Mouse (Mus musculus): ENCODE results near the gene Aldh5a1. TPM values are rescaled to one million over a fixed set of nuclear protein-coding genes. Genes with fewer than 3 reads are reported as not detected.

Gene Aldh5a1
- polyA plus RNA-seq, 1 experiment from 2014 or later, result 2.5 TPM

GRCm38 (mm10) chr13:24933199-24933598, 4.3 kb downstream of the Aldh5a1 start:
- Histone ChIP-seq H3K4me1 (replicated peaks) (peaks cover 25% of the 10 kb centered on the region), H3K9ac (no peak overlapping the region), H3K27me3 (peaks cover 32% of the 10 kb centered on the region), H3K4me2 (no peak overlapping the region), H3K27ac (no peak overlapping the region), H3K36me3 (no peaks in the 10 kb centered on the region), H3K9me3 (replicated peaks) (no peaks in the 10 kb centered on the region), H3K4me3 (replicated peaks) (no peak overlapping the region)
- WGBS (ENCODE audit: insufficient replicate concordance), result 23% methylated on average over 7 of the region's 7 CpGs
- ATAC-seq (ENCODE audit: low read depth) (peak; percentile 65), DNase-seq (peak; percentile 14)

GRCm38 (mm10) chr13:24930591-24930990, 6.9 kb downstream of the Aldh5a1 start:
- Histone ChIP-seq H3K4me1 (replicated peaks) (peaks cover 10% of the 10 kb centered on the region), H3K4me2 (no peak overlapping the region), H3K9me3 (replicated peaks) (no peaks in the 10 kb centered on the region), H3K27ac (no peak overlapping the region), H3K9ac (no peak overlapping the region), H3K27me3 (peaks cover 6% of the 10 kb centered on the region), H3K36me3 (no peaks in the 10 kb centered on the region), H3K4me3 (replicated peaks) (no peak overlapping the region)
- ATAC-seq (ENCODE audit: low read depth) (no peak), DNase-seq (no peak)

GRCm38 (mm10) chr13:24923991-24924390, 13.5 kb downstream of the Aldh5a1 start:
- 67% methylated on average over 5 of the region's 5 CpGs for WGBS (ENCODE audit: insufficient replicate concordance)
- ATAC-seq (ENCODE audit: low read depth), result no peak

GRCm38 (mm10) chr13:24921281-24921680, 16.2 kb downstream of the Aldh5a1 start:
- ATAC-seq (ENCODE audit: low read depth) (no peak), DNase-seq (no peak)
- Histone ChIP-seq H3K9ac (no peak overlapping the region), H3K4me2 (no peak overlapping the region), H3K27me3 (no peaks in the 10 kb centered on the region), H3K4me1 (replicated peaks) (no peaks in the 10 kb centered on the region), H3K9me3 (replicated peaks) (no peaks in the 10 kb centered on the region), H3K27ac (no peak overlapping the region), H3K4me3 (replicated peaks) (no peak overlapping the region), H3K36me3 (0 out of 2 replicates have a peak, but pooled peaks cover 4% of the 10 kb centered on the region)
- WGBS (ENCODE audit: insufficient replicate concordance), result 63% methylated on average over 6 of the region's 6 CpGs

More at GRCm38 (mm10) chr13:24923991-24924390, 13.5 kb downstream of the Aldh5a1 start:
- no peak for DNase-seq
- no peak overlapping the region for H3K9ac ChIP-seq
- H3K4me2 ChIP-seq, result no peak overlapping the region
- no peaks in the 10 kb centered on the region for H3K27me3 ChIP-seq
- no peaks in the 10 kb centered on the region for H3K36me3 ChIP-seq
- H3K4me1 ChIP-seq (replicated peaks), result no peaks in the 10 kb centered on the region
- no peak overlapping the region for H3K27ac ChIP-seq
- no peaks in the 10 kb centered on the region for H3K9me3 ChIP-seq (replicated peaks)
- no peak overlapping the region for H3K4me3 ChIP-seq (replicated peaks)

GRCm38 (mm10) chr13:24920333-24920977, 17.0 kb downstream of the Aldh5a1 start:
- no peak overlapping the region for H3K4me2 ChIP-seq
- no peaks in the 10 kb centered on the region for H3K9me3 ChIP-seq (replicated peaks)
- no peaks in the 10 kb centered on the region for H3K27me3 ChIP-seq
- WGBS (ENCODE audit: insufficient replicate concordance), result 14% methylated on average over 5 of the region's 5 CpGs
- H3K27ac ChIP-seq, result no peak overlapping the region
- 0 out of 2 replicates have a peak, but pooled peaks cover 4% of the 10 kb centered on the region for H3K36me3 ChIP-seq
- H3K9ac ChIP-seq, result no peak overlapping the region
- no peak overlapping the region for H3K4me3 ChIP-seq (replicated peaks)
- DNase-seq (peak; percentile 21), ATAC-seq (ENCODE audit: low read depth) (peak; percentile 36; the same call in 1 of the 2 replicates)
- no peaks in the 10 kb centered on the region for H3K4me1 ChIP-seq (replicated peaks)

GRCm38 (mm10) chr13:24915831-24916230, 21.6 kb downstream of the Aldh5a1 start:
- Histone ChIP-seq H3K4me3 (replicated peaks) (no peak overlapping the region), H3K9ac (no peak overlapping the region), H3K4me2 (no peak overlapping the region), H3K27me3 (no peaks in the 10 kb centered on the region), H3K27ac (no peak overlapping the region), H3K4me1 (replicated peaks) (0 out of 2 replicates have a peak, but pooled peaks cover 2% of the 10 kb centered on the region), H3K9me3 (replicated peaks) (no peaks in the 10 kb centered on the region), H3K36me3 (0 out of 2 replicates have a peak, but pooled peaks cover 7% of the 10 kb centered on the region)
- ATAC-seq (ENCODE audit: low read depth), result no peak
- no peak for DNase-seq
- WGBS (ENCODE audit: insufficient replicate concordance), result 68% methylated on average over 13 of the region's 13 CpGs

- Histone ChIP-seq H3K36me3 (0 out of 2 replicates have a peak, but pooled peaks cover 7% of the 10 kb centered on the region), H3K9ac (no peak overlapping the region), H3K9me3 (replicated peaks) (no peaks in the 10 kb centered on the region), H3K27me3 (no peaks in the 10 kb centered on the region), H3K27ac (no peak overlapping the region), H3K4me3 (replicated peaks) (no peak overlapping the region), H3K4me2 (no peak overlapping the region), H3K4me1 (replicated peaks) (0 out of 2 replicates have a peak, but pooled peaks cover 2% of the 10 kb centered on the region)
- ATAC-seq (ENCODE audit: low read depth) (no peak), DNase-seq (no peak)
- WGBS (ENCODE audit: insufficient replicate concordance), result 68% methylated on average over 4 of the region's 4 CpGs
Observed at GRCm38 (mm10) chr13:24914915-24915314, 22.5 kb downstream of the Aldh5a1 start.

GRCm38 (mm10) chr13:24913576-24913975, 23.9 kb downstream of the Aldh5a1 start:
- WGBS (ENCODE audit: insufficient replicate concordance), result 79% methylated on average over 7 of the region's 7 CpGs
- DNase-seq, result no peak
- Histone ChIP-seq H3K36me3 (0 out of 2 replicates have a peak, but pooled peaks cover 6% of the 10 kb centered on the region), H3K27ac (no peak overlapping the region), H3K9ac (no peak overlapping the region), H3K4me2 (no peak overlapping the region), H3K4me3 (replicated peaks) (no peak overlapping the region), H3K4me1 (replicated peaks) (0 out of 2 replicates have a peak, but pooled peaks cover 2% of the 10 kb centered on the region), H3K9me3 (replicated peaks) (no peaks in the 10 kb centered on the region), H3K27me3 (no peaks in the 10 kb centered on the region)
- no peak for ATAC-seq (ENCODE audit: low read depth)

GRCm38 (mm10) chr13:24909112-24909511, 28.3 kb downstream of the Aldh5a1 start:
- no peak overlapping the region for H3K9ac ChIP-seq
- H3K9me3 ChIP-seq (replicated peaks), result no peaks in the 10 kb centered on the region
- no peak overlapping the region for H3K4me3 ChIP-seq (replicated peaks)
- no peaks in the 10 kb centered on the region for H3K27me3 ChIP-seq
- no peak overlapping the region for H3K4me2 ChIP-seq
- no peaks in the 10 kb centered on the region for H3K4me1 ChIP-seq (replicated peaks)
- no peak overlapping the region for H3K27ac ChIP-seq
- ATAC-seq (ENCODE audit: low read depth), result no peak
- WGBS (ENCODE audit: insufficient replicate concordance), result 76% methylated on average over 1 of the region's 1 CpGs
- 0 out of 2 replicates have a peak, but pooled peaks cover 3% of the 10 kb centered on the region for H3K36me3 ChIP-seq
- DNase-seq, result no peak

- WGBS (ENCODE audit: insufficient replicate concordance), result 64% methylated on average over 11 of the region's 11 CpGs
- no peaks in the 10 kb centered on the region for H3K9me3 ChIP-seq (replicated peaks)
Observed at GRCm38 (mm10) chr13:24906831-24907570, 30.5 kb downstream of the Aldh5a1 start.

GRCm38 (mm10) chr13:24905422-24905821, 32.0 kb downstream of the Aldh5a1 start:
- ATAC-seq (ENCODE audit: low read depth), result no peak

More at GRCm38 (mm10) chr13:24906831-24907570, 30.5 kb downstream of the Aldh5a1 start:
- H3K4me2 ChIP-seq, result no peak overlapping the region
- DNase-seq, result no peak
- no peak for ATAC-seq (ENCODE audit: low read depth)
- H3K9ac ChIP-seq, result no peak overlapping the region
- 0 out of 2 replicates have a peak, but pooled peaks cover 3% of the 10 kb centered on the region for H3K36me3 ChIP-seq
- no peak overlapping the region for H3K4me3 ChIP-seq (replicated peaks)
- no peaks in the 10 kb centered on the region for H3K4me1 ChIP-seq (replicated peaks)
- no peaks in the 10 kb centered on the region for H3K27me3 ChIP-seq
- H3K27ac ChIP-seq, result no peak overlapping the region

More at GRCm38 (mm10) chr13:24905422-24905821, 32.0 kb downstream of the Aldh5a1 start:
- H3K4me3 ChIP-seq (replicated peaks), result no peak overlapping the region
- DNase-seq, result no peak
- H3K27ac ChIP-seq, result no peak overlapping the region
- H3K4me2 ChIP-seq, result no peak overlapping the region
- WGBS (ENCODE audit: insufficient replicate concordance), result 76% methylated on average over 12 of the region's 12 CpGs
- no peaks in the 10 kb centered on the region for H3K9me3 ChIP-seq (replicated peaks)
- H3K4me1 ChIP-seq (replicated peaks), result no peaks in the 10 kb centered on the region
- H3K9ac ChIP-seq, result no peak overlapping the region
- H3K36me3 ChIP-seq, result no peaks in the 10 kb centered on the region
- no peaks in the 10 kb centered on the region for H3K27me3 ChIP-seq

Measured in liver, embryonic 13.5 days (tissue).